Mouse (Mus musculus) forebrain, embryonic 15.5 days (tissue): ENCODE measurements around the gene Cdh13. TPM values are rescaled to one million over a fixed set of nuclear protein-coding genes. Genes with fewer than 3 reads are reported as not detected.
A peak's percentile ranks its signal among the peaks of the same experiment; 100 is the strongest.
"Not testable (repeated sequence)": the region's sequence is repeated elsewhere in the genome, so short reads cannot be mapped to it uniquely, and the experiment has no call there.

Source experiments
- ATAC-seq: fragments of 200-750 bp; cut with Nextera tagmentation; replicated peaks from 2 replicates; pipeline ENCODE4 v1.8.0; 2017; ENCODE audit warnings: mild to moderate bottlenecking, moderate TSS enrichment, moderate library complexity
- H3K27ac ChIP-seq: fragments of 300-500 bp; sonication (generic); replicated peaks from 2 replicates; pipeline ENCODE4 v1.5.1; 2015; ENCODE audit warnings: mild to moderate bottlenecking, inconsistent platforms
- H3K27me3 ChIP-seq: fragments of 300-500 bp; sonication (generic); 2 replicates; pipeline ENCODE4 v1.6.1; 2015; ENCODE audit warnings: inconsistent platforms
- H3K36me3 ChIP-seq: fragments of 300-500 bp; sonication (generic); 2 replicates; pipeline ENCODE4 v1.6.1; 2015; ENCODE audit warnings: mild to moderate bottlenecking, inconsistent platforms
- H3K4me1 ChIP-seq: fragments of 300-500 bp; sonication (generic); 2 replicates; pipeline ENCODE4 v1.6.1; 2015; ENCODE audit warnings: inconsistent platforms
- H3K4me2 ChIP-seq: fragments of 300-500 bp; sonication (generic); replicated peaks from 2 replicates; pipeline ENCODE4 v1.6.1; 2015; ENCODE audit warnings: mild to moderate bottlenecking, inconsistent platforms
- H3K4me3 ChIP-seq: fragments of 300-500 bp; sonication (generic); 2 replicates; pipeline ENCODE4 v1.5.1; 2015; ENCODE audit warnings: mild to moderate bottlenecking, inconsistent platforms
- H3K9ac ChIP-seq: fragments of 300-500 bp; sonication (generic); replicated peaks from 2 replicates; pipeline ENCODE4 v1.6.1; 2015; ENCODE audit warnings: mild to moderate bottlenecking, inconsistent platforms
- H3K9me3 ChIP-seq: fragments of 300-500 bp; sonication (generic); 2 replicates; pipeline ENCODE4 v1.6.1; 2016; ENCODE audit warnings: inconsistent platforms
- WGBS: fragments of 180-500 bp; shearing (Covaris S2); methylation state at CpG from one replicate; pipeline ENCODE4 v1.1.7; 2015; ENCODE audit warnings: mixed read lengths; 5-methylcytosine and 5-hydroxymethylcytosine counted together
- polyA plus RNA-seq: library from polyadenylated mRNA; unstranded; fragments of >200 nt; fragmentation: Nextera tagmentation; extraction: Ambion mirVana; gene quantifications from 2 replicates; pipeline ENCODE4 v1.2.1, GENCODE M21; 2015

Gene Cdh13
- polyA plus RNA-seq, 1 experiment from 2014 or later, result 102 TPM

DNA sequence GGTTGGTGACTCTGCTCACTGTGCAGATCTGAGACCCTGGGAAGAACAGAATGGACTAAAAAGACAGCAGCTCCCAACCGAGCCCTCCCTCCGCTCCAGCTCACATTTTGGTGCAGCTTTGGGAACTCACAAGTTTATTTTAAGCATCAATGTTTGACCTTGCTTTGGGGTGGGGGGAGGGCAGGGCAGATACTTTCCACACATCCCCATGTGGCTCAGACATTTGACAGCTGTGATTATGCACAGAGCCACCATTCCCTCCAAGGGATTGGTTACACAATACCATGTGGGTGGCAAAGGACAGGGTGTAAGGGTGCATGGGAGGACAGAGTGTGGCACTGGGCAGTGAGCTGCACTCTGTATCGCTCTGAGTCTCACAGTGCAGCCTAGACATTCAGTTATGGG, 993.5 kb downstream of the Cdh13 start:
- Histone ChIP-seq H3K9ac (no peak overlapping the region), H3K4me2 (no peak overlapping the region), H3K36me3 (no peaks in the 10 kb centered on the region), H3K4me1 (peaks cover 3% of the 10 kb centered on the region; the same call in 1 of the 2 replicates), H3K27ac (no peak overlapping the region), H3K9me3 (no peaks in the 10 kb centered on the region), H3K27me3 (no peaks in the 10 kb centered on the region), H3K4me3 (no peak overlapping the region)
- no peak for ATAC-seq
- 80% methylated on average over 3 of the region's 3 CpGs for WGBS

DNA sequence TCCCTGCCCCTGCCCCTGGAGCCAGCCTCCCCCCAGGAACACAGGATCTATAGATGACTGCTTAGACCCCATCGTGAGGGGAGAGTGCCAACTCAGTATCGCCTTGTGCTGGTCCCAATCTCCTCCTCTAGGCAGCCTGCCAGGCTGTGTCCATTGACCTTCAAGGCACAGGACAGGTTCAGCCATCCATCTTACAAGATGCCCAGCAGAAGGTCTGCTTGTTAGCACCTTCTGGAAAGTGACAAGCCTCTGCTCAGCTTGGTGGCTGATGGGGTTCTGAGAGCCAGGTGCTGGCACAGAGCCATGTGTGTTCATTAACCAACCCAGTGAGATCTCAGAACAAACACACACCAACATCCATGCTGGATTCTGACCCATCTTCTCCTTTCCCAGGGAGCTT, 998.2 kb downstream of the Cdh13 start:
- ATAC-seq, result no peak
- no peak overlapping the region for H3K4me2 ChIP-seq
- H3K9ac ChIP-seq, result no peak overlapping the region
- H3K4me3 ChIP-seq, result no peak overlapping the region
- H3K9me3 ChIP-seq, result no peaks in the 10 kb centered on the region
- 33% methylated on average over 2 of the region's 2 CpGs for WGBS
- no peaks in the 10 kb centered on the region for H3K27me3 ChIP-seq
- H3K4me1 ChIP-seq, result peaks cover 3% of the 10 kb centered on the region; the same call in 1 of the 2 replicates
- H3K27ac ChIP-seq, result no peak overlapping the region
- H3K36me3 ChIP-seq, result no peaks in the 10 kb centered on the region

DNA sequence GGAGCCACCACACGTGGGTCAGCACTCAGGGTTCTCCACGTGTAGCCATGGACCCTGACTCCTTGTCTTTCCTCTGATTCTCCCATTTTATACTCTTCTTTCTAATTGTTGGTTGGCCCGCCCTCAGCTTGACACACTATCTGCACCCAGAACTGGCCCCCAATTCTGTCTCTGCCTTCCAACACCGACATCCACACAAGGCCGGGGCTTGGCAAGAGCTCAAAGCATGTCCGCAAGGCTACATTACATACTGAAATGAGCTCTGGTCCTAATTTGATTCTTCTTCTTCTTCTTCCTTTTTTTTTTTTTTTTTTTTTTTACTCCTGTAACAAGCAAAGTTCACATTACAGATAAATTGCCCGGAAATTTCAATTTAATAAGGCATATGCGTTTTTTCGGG, 1001.0 kb downstream of the Cdh13 start:
- Histone ChIP-seq H3K4me2 (no peak overlapping the region), H3K4me1 (peaks cover 3% of the 10 kb centered on the region; the same call in 1 of the 2 replicates), H3K27ac (no peak overlapping the region), H3K27me3 (no peaks in the 10 kb centered on the region), H3K4me3 (no peak overlapping the region), H3K36me3 (no peaks in the 10 kb centered on the region), H3K9me3 (no peaks in the 10 kb centered on the region), H3K9ac (no peak overlapping the region)
- WGBS, result 76% methylated on average over 9 of the region's 9 CpGs
- no peak for ATAC-seq

DNA sequence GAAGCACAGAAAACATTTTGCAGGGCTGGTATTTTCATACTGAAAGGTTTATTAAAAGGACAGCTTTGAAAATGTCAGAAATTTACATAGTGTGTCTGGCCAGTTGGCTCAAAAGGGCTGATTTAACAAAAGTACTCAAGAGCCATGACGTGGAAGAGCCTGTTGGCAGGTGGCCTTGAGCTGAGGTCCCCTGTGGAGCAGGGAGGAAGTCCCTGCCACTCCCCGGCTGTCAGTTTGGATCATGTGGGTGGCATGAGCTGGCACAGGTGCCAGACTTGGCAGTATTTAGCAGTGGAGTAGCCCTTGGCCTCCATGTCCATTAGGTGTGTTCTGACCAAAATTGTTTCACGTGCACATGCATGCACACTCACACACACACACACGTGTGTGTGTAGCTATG, 1001.4 kb downstream of the Cdh13 start:
- Histone ChIP-seq H3K9ac (no peak overlapping the region), H3K27ac (no peak overlapping the region), H3K4me2 (no peak overlapping the region), H3K4me3 (no peak overlapping the region), H3K36me3 (no peaks in the 10 kb centered on the region), H3K4me1 (peaks cover 3% of the 10 kb centered on the region; the same call in 1 of the 2 replicates), H3K9me3 (no peaks in the 10 kb centered on the region), H3K27me3 (no peaks in the 10 kb centered on the region)
- WGBS, result 61% methylated on average over 4 of the region's 4 CpGs
- no peak for ATAC-seq

DNA sequence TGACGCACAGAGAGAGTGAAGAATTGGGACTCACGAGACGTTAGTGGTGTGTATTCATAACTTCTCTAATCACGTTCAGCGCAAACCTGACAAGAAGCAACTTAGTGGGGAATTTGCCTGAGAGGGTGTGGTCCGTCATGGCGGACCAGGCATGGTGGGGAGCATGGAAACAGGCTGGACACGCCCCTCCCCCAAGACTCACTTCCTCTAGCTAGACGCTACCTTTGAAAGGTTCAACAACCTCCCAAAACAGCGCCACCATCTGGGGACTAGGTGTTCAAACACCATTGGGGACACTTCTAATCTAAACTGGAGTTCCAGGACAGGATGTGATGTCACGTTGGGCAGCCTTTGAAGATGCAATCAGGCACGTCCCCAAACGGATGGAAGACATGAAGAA, 1011.9 kb downstream of the Cdh13 start:
- WGBS, result 84% methylated on average over 13 of the region's 13 CpGs
- Histone ChIP-seq H3K4me3 (no peak overlapping the region), H3K4me2 (no peak overlapping the region), H3K9me3 (no peaks in the 10 kb centered on the region), H3K36me3 (no peaks in the 10 kb centered on the region), H3K27ac (no peak overlapping the region), H3K9ac (no peak overlapping the region), H3K27me3 (no peaks in the 10 kb centered on the region), H3K4me1 (no peaks in the 10 kb centered on the region)
- no peak for ATAC-seq

DNA sequence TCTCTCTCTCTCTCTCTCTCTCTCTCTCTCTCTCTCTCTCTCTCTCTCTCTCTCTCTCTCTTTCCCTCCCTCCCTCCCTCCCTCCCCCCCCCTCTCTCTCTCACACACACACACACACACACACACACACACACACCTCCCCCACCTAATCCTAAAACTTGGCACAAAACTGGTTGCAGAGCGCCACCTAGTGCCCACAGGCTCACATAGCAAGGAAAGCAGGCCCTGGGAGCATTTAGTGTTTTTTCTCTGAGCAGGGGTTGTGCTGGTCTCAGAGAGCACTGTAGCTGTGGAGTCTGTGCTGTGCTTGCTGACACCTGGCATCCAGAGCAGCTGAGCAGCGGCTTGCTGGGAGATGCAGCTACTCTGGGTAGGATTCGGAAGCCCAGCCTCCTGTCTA, 1014.2 kb downstream of the Cdh13 start:
- H3K9ac ChIP-seq, H3K4me1 ChIP-seq, H3K27ac ChIP-seq, H3K4me2 ChIP-seq, ATAC-seq, H3K36me3 ChIP-seq, H3K27me3 ChIP-seq, H3K9me3 ChIP-seq, H3K4me3 ChIP-seq: not testable (repeated sequence)
- 27% methylated on average over 3 of the region's 3 CpGs for WGBS

DNA sequence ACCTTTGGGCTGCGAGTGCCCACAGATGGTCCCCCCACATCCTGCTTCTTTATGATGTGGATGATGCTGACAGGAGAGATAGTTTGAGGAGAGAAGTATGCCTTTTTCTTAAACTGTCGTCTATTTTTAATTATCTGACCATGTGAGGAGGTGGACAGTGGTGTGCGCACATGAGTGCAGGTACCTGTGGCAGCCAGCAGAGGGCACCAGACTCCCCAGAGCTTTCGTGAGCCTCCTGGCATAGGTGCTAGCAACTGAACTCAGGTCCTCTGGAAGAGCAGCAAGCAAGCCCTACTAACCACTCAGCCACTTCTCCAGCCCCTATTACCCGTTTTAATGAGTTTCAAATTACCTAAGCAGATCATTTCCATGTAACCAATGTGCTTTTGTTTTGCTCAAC, 1016.8 kb downstream of the Cdh13 start:
- Histone ChIP-seq H3K4me3 (no peak overlapping the region), H3K36me3 (no peaks in the 10 kb centered on the region), H3K9ac (no peak overlapping the region), H3K4me1 (no peaks in the 10 kb centered on the region), H3K4me2 (no peak overlapping the region), H3K9me3 (no peaks in the 10 kb centered on the region), H3K27ac (no peak overlapping the region), H3K27me3 (no peaks in the 10 kb centered on the region)
- WGBS, result 84% methylated on average over 5 of the region's 5 CpGs
- no peak for ATAC-seq

DNA sequence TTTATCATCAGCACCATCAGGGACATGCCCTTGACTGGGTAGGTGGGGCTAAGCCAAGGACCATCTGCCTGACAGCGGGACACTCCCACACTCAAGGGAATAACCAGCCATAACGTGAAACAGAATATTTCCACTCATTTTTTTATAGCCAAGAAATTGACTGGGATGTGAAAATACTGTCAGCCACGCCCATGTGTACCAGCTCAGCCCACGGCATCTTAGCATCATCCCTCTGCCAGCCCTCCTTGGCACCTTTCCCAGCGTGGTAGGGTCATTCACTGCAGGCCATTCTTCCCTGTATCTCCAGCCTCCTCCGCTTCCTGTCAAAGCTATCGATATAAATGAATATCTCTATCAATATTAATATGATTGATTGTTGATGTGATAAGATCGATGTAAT, 1020.7 kb downstream of the Cdh13 start:
- no peaks in the 10 kb centered on the region for H3K9me3 ChIP-seq
- no peak overlapping the region for H3K4me2 ChIP-seq
- H3K4me1 ChIP-seq, result no peaks in the 10 kb centered on the region
- H3K9ac ChIP-seq, result no peak overlapping the region
- WGBS, result 78% methylated on average over 8 of the region's 8 CpGs
- no peaks in the 10 kb centered on the region for H3K36me3 ChIP-seq
- H3K27me3 ChIP-seq, result no peaks in the 10 kb centered on the region
- no peak overlapping the region for H3K27ac ChIP-seq
- no peak for ATAC-seq
- H3K4me3 ChIP-seq, result no peak overlapping the region

DNA sequence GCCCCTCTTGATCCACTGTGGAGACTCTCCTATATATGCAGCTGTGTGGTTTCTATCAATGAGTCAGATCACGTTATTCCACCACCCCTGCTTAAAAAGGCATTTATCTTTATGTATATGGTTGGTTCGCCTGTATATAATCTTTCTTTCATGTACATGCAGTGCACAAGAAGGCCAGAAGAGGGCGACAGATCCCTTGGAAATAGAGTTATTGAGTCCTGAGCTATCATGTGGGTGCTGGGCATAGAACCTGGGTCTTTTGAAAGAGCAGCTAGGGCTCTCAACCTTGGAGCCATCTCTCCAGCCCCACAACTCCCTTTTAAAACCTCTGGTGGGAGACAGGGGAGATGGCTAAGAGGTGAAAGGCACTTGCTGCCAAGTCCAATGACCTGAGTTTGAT, 1027.9 kb downstream of the Cdh13 start:
- H3K27ac ChIP-seq, result no peak overlapping the region
- H3K9me3 ChIP-seq, result no peaks in the 10 kb centered on the region
- no peak for ATAC-seq
- no peaks in the 10 kb centered on the region for H3K4me1 ChIP-seq
- no peaks in the 10 kb centered on the region for H3K36me3 ChIP-seq
- WGBS, result 30% methylated on average over 3 of the region's 3 CpGs
- no peak overlapping the region for H3K4me3 ChIP-seq
- no peaks in the 10 kb centered on the region for H3K27me3 ChIP-seq
- no peak overlapping the region for H3K9ac ChIP-seq
- no peak overlapping the region for H3K4me2 ChIP-seq

DNA sequence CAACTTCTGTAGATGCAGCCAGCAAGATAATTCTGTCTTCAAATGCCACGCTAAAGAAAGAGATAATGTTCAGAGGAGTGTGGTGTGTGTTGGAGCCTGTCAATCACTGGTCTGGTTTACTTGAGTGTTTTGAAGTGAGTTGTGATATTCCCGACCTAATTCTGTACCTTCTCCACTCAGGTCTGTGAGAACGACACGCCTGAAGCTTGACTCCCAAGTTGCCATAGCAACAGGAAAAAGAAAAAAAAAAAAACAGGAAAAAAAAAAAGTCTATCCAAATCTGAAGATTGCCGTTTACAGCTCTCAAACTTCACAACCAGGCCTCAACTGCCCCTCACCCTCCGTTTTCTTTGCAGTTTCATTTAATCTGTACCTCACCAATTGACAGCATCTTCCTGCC, 1039.7 kb downstream of the Cdh13 start:
- no peak overlapping the region for H3K4me3 ChIP-seq
- no peak overlapping the region for H3K27ac ChIP-seq
- H3K27me3 ChIP-seq, result no peaks in the 10 kb centered on the region
- H3K9ac ChIP-seq, result no peak overlapping the region
- ATAC-seq, result no peak
- WGBS, result 56% methylated on average over 6 of the region's 6 CpGs
- H3K9me3 ChIP-seq, result no peaks in the 10 kb centered on the region
- no peak overlapping the region for H3K4me2 ChIP-seq
- H3K4me1 ChIP-seq, result no peaks in the 10 kb centered on the region
- H3K36me3 ChIP-seq, result no peaks in the 10 kb centered on the region

DNA sequence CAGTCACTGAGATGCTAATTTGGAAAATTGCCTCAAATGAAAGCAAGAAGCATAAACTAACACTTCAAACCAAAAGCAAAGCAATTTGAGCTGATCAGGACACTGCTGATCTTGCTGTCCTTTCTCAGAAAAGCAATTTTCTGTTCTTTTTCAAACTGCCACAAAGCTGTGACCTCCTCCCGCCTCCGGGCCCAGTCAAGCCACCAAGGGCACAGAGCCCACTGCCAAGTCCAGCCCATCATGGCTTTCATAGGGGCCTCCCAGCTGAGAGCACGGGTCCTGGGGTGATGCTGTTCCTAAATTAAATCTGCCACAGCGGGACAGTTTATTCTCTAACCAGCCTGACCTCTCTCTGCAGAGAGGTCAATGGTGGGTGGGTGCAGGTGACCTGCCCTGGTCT, 1056.0 kb downstream of the Cdh13 start:
- Histone ChIP-seq H3K4me2 (no peak overlapping the region), H3K27me3 (no peaks in the 10 kb centered on the region), H3K36me3 (no peaks in the 10 kb centered on the region), H3K4me3 (no peak overlapping the region), H3K4me1 (no peaks in the 10 kb centered on the region), H3K9me3 (no peaks in the 10 kb centered on the region), H3K27ac (no peak overlapping the region), H3K9ac (no peak overlapping the region)
- no peak for ATAC-seq
- 88% methylated on average over 4 of the region's 4 CpGs for WGBS

DNA sequence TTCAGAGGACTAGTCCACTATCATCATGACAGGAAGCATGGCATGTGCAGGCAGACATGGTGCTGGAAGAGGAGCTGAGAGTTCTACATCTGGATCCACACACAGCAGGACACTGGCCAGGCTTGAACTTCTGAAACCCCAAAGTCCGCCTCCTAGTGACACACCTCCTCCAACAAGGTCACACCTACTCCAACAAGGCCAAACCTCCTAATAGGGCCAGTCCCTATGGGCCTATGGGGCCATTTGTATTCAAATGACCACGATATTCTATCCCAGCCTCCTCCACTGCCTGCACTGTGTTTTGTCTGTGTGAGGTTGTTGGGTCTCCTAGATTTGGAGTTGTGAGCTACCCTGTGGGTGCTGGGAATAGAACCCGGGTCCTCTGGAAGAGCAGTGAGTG, 1060.1 kb downstream of the Cdh13 start:
- peak overlapping the region; percentile 100 for H3K4me3 ChIP-seq
- no peak overlapping the region for H3K9ac ChIP-seq
- peaks cover 11% of the 10 kb centered on the region for H3K4me1 ChIP-seq
- H3K36me3 ChIP-seq, result peaks cover 22% of the 10 kb centered on the region
- 85% methylated on average over 3 of the region's 3 CpGs for WGBS
- H3K27ac ChIP-seq, result peak overlapping the region; percentile 49
- no peaks in the 10 kb centered on the region for H3K9me3 ChIP-seq
- peak overlapping the region; percentile 54; the same call in 1 of the 2 replicates for H3K4me2 ChIP-seq
- peak; percentile 21; the same call in 1 of the 2 replicates for ATAC-seq
- H3K27me3 ChIP-seq, result no peaks in the 10 kb centered on the region

DNA sequence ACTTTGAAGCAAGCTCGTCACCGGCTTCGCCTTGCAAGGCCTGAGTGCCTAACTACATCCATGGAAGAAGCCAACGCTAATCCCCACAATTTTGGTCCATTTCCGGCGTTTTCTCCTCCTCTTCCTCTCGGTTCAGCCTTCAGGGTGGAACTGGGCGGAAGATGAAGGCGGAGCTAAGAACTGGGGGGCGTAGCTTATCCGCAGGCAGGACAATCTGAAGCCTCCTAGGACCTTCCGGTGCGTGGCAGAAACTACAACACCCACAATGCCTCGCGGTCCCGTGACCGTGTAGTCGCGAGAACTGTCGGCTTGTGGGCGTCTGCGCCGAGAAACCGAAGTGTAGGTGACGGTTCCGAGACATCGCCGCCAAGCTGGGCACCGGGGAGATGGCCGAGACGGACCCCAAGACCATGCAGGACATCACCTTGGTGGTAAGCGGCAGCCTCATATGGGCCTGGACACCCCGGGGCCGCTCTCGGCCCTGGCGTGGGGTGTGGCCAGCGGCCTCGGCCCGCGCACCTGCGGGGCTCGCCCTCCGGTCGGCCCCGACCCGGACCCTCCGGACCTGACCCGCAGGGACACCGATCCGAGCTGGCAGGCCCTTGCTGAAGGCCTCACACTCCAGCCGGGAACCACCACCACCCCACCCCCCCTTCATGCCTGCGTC, 1060.8 kb downstream of the Cdh13 start, which contains the start of gene Hsbp1:
Gene Hsbp1, plus strand, starts transcription at position 299 of the 667 bp plus-strand sequence.
- Histone ChIP-seq H3K36me3 (peaks cover 29% of the 10 kb centered on the region), H3K4me2 (peak within 1 kb of the TSS; percentile 54), H3K4me1 (peaks cover 11% of the 10 kb centered on the region), H3K9me3 (no peaks in the 10 kb centered on the region), H3K27ac (peak within 1 kb of the TSS; percentile 71), H3K27me3 (no peaks in the 10 kb centered on the region), H3K9ac (peak within 1 kb of the TSS; percentile 99), H3K4me3 (peak within 1 kb of the TSS; percentile 100)
- 2% methylated on average over 52 of the region's 52 CpGs for WGBS
- ATAC-seq, result peak; percentile 99
